Mouse (Mus musculus): ENCODE results near the gene Myh3.

DNA sequence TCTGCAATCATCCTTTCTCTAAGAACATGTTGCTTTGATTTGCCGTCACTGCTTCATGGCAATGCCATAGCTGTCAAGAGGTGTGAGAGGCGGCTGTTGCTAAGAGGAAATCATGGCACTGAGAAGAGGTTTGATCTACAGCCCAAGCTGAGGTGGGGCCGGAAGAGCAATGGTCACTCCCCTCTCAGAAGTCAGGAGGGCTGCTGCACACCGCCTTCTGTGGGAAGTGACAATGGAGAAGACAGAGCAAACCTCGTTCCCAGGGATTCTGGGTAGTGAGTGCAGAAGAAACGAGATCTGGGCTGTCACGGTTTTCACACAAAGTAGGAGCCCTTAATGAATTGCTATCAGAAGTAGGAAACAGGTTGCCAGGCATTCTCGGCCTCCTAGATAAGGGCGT lies 25.2 kb downstream of the Myh3 start:
- TF ChIP-seq E2F4 (IDR thresholded peaks at IDR 0.05; ENCODE audit: insufficient read depth): no peak
- TF ChIP-seq POLR2A (IDR thresholded peaks at IDR 0.05; ENCODE audit: insufficient read length, low read depth): peak; percentile 36
- no peak for TF ChIP-seq TCF12 (IDR thresholded peaks at IDR 0.05; ENCODE audit: insufficient read depth, poor library complexity, severe bottlenecking)
- no peak for TF ChIP-seq MAX (IDR thresholded peaks at IDR 0.05; ENCODE audit: low read depth)
- no peak for TF ChIP-seq CEBPB (IDR thresholded peaks at IDR 0.05; ENCODE audit: insufficient read depth, poor library complexity, severe bottlenecking)

Data from myocyte (in vitro differentiated cells).